Mouse (Mus musculus) liver, embryonic 14.5 days (tissue): ENCODE measurements at regions not wholly inside any gene's neighbourhood (a gene's known extent, or its start where the extent isn't known, plus 50 kb on each side); places are given as distances from the start of the nearest gene placed in this dataset.

Experiments used
- ATAC-seq: fragments of 200-750 bp; cut with Nextera tagmentation; 2 replicates; pipeline ENCODE4 v1.8.0; 2017; ENCODE audit warnings: moderate number of reproducible peaks, mild to moderate bottlenecking, moderate library complexity; ENCODE audit not compliant: insufficient read depth
- DNase-seq, 3 experiments: peaks; one replicate each; pipeline ENCODE4 v3.0.0-alpha.2; 2012 to 2013; ENCODE audit warnings: low read depth in 3 of 3, low spot score in 3 of 3
- H3K27ac ChIP-seq: fragments of 300-500 bp; sonication (generic); 2 replicates; pipeline ENCODE4 v1.5.1; 2014; ENCODE audit warnings: moderate library complexity, mild to moderate bottlenecking, control low read depth, inconsistent platforms
- H3K27me3 ChIP-seq: fragments of 300-500 bp; sonication (generic); 2 replicates; pipeline ENCODE4 v1.6.1; 2014; ENCODE audit warnings: mild to moderate bottlenecking, low read length, moderate library complexity; ENCODE audit not compliant: control insufficient read depth, insufficient read depth
- H3K36me3 ChIP-seq: fragments of 300-500 bp; sonication (generic); replicated peaks from 2 replicates; pipeline ENCODE4 v1.6.1; 2014; ENCODE audit warnings: low read depth; ENCODE audit not compliant: control insufficient read depth, insufficient read depth
- H3K4me1 ChIP-seq, 2 experiments: fragments of 200-500 bp in 1 of 2; fragments of 300-500 bp in 1 of 2; sonication (generic) in 1 of 2; replicated peaks; 2 replicates each; pipeline ENCODE4 v1.6.1; 2012 to 2014; ENCODE audit warnings: antibody characterized with exemption in 1 of 2, inconsistent platforms in 1 of 2, low read length in 1 of 2; ENCODE audit not compliant: control insufficient read depth in 2 of 2, insufficient read depth in 2 of 2
- H3K4me2 ChIP-seq: fragments of 300-500 bp; sonication (generic); 2 replicates; pipeline ENCODE4 v1.6.1; 2014; ENCODE audit warnings: low read depth, mild to moderate bottlenecking, control low read depth, moderate library complexity
- H3K4me3 ChIP-seq, 2 experiments: fragments of 200-500 bp in 1 of 2; fragments of 300-500 bp in 1 of 2; sonication (generic) in 1 of 2; 2 replicates each; pipeline ENCODE4 v1.5.1; 2012 to 2014; ENCODE audit warnings: low read depth in 2 of 2, low read length in 2 of 2, mild to moderate bottlenecking in 2 of 2, control low read depth in 1 of 2, inconsistent platforms in 1 of 2, moderate library complexity in 1 of 2; ENCODE audit not compliant: insufficient read depth in 1 of 2
- H3K9ac ChIP-seq: fragments of 300-500 bp; sonication (generic); replicated peaks from 2 replicates; pipeline ENCODE4 v1.6.1; 2014; ENCODE audit warnings: mild to moderate bottlenecking, control low read depth, moderate library complexity
- H3K9me3 ChIP-seq: fragments of 300-500 bp; sonication (generic); 2 replicates; pipeline ENCODE4 v1.6.1; 2016; ENCODE audit warnings: low read length, mixed read lengths; ENCODE audit not compliant: control insufficient read depth
- CTCF ChIP-seq: IDR thresholded peaks from 2 replicates; pipeline ENCODE4 v1.5.1; 2016; ENCODE audit warnings: antibody characterized with exemption, low read depth, control low read depth
- EP300 ChIP-seq: IDR thresholded peaks from 2 replicates; pipeline ENCODE4 v1.6.1; 2016; ENCODE audit warnings: antibody characterized with exemption, low read depth
- WGBS: fragments of 180-500 bp; shearing (Covaris S2); extraction: QIAGEN DNeasy Blood & Tissue Kit; methylation state at CpG from one replicate; pipeline ENCODE4 v1.1.7; 2014; ENCODE audit not compliant: insufficient replicate concordance; 5-methylcytosine and 5-hydroxymethylcytosine counted together

DNA sequence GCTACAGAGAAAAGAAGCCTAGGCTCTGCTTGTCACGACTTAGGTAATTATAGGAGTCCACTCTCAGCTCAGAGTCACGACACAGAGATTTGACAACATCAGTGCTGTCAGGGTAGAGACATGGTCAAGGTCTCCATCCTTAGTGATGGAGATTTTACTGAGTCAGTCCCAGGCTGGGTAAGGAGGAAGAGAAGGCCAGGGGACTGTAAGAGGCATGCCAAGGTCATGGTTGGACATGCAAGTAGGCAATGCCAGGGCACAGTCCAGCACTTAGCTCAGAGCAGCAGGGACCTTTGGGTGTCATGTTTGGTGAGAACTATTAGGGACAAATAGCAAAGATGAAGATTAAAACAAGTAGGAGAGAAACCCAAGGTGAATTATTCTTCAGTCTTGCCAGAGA is 200.7 kb upstream of the A230072I06Rik start:
- Histone ChIP-seq H3K9ac (no peak overlapping the region), H3K4me1 (no peaks in the 10 kb centered on the region), H3K36me3 (no peaks in the 10 kb centered on the region), H3K9me3 (no peaks in the 10 kb centered on the region), H3K27me3 (no peaks in the 10 kb centered on the region), H3K27ac (no peak overlapping the region), H3K4me3 (no peak overlapping the region), H3K4me2 (no peak overlapping the region)
- DNase-seq (no peak), ATAC-seq (no peak)
- 49% methylated on average over 2 of the region's 2 CpGs for WGBS
- TF ChIP-seq EP300 (no peak), CTCF (no peak)

- Histone ChIP-seq H3K27me3 (no peaks in the 10 kb centered on the region), H3K27ac (no peak overlapping the region), H3K9ac (no peak overlapping the region), H3K36me3 (no peaks in the 10 kb centered on the region), H3K4me2 (no peak overlapping the region), H3K4me3 (no peak overlapping the region), H3K4me1 (no peaks in the 10 kb centered on the region), H3K9me3 (no peaks in the 10 kb centered on the region)
- ATAC-seq (no peak), DNase-seq (no peak)
- 56% methylated on average over 14 of the region's 14 CpGs for WGBS
- TF ChIP-seq EP300, result no peak
- no peak for TF ChIP-seq CTCF
These were observed 199.7 kb upstream of the A230072I06Rik start for GRCm38 (mm10) chr8:12078679-12079566.

- Histone ChIP-seq H3K4me1 (no peaks in the 10 kb centered on the region), H3K36me3 (no peaks in the 10 kb centered on the region), H3K9ac (no peak overlapping the region), H3K9me3 (no peaks in the 10 kb centered on the region), H3K4me2 (no peak overlapping the region), H3K27me3 (no peaks in the 10 kb centered on the region), H3K27ac (no peak overlapping the region), H3K4me3 (no peak overlapping the region)
- ATAC-seq (no peak), DNase-seq (no peak)
- 75% methylated on average over 5 of the region's 5 CpGs for WGBS
- TF ChIP-seq CTCF, result no peak
- no peak for TF ChIP-seq EP300
These were observed 197.1 kb upstream of the A230072I06Rik start for GRCm38 (mm10) chr8:12081536-12081935.

- no peaks in the 10 kb centered on the region for H3K9me3 ChIP-seq
- H3K27me3 ChIP-seq, result no peaks in the 10 kb centered on the region
- no peak overlapping the region for H3K9ac ChIP-seq
- no peak overlapping the region for H3K4me3 ChIP-seq
- WGBS, result 54% methylated on average over 10 of the region's 10 CpGs
- TF ChIP-seq EP300 (no peak), CTCF (no peak)
- no peak overlapping the region for H3K4me2 ChIP-seq
- no peak for DNase-seq
- H3K36me3 ChIP-seq, result no peaks in the 10 kb centered on the region
- no peaks in the 10 kb centered on the region for H3K4me1 ChIP-seq
- no peak for ATAC-seq
- no peak overlapping the region for H3K27ac ChIP-seq
These were observed 191.3 kb upstream of the A230072I06Rik start for GRCm38 (mm10) chr8:12087192-12087800.

GRCm38 (mm10) chr8:12100145-12100544 is 178.5 kb upstream of the A230072I06Rik start:
- ATAC-seq (no peak), DNase-seq (no peak)
- Histone ChIP-seq H3K9ac (no peak overlapping the region), H3K4me3 (no peak overlapping the region), H3K4me1 (no peaks in the 10 kb centered on the region), H3K4me2 (no peak overlapping the region), H3K27me3 (no peaks in the 10 kb centered on the region), H3K9me3 (no peaks in the 10 kb centered on the region), H3K27ac (no peak overlapping the region), H3K36me3 (no peaks in the 10 kb centered on the region)
- WGBS, result 45% methylated on average over 8 of the region's 8 CpGs
- TF ChIP-seq CTCF (no peak), EP300 (no peak)
